Mouse (Mus musculus) lung, embryonic 14.5 days (tissue): Measurements from ENCODE around the gene Shank3. TPM values are rescaled to one million over a fixed set of nuclear protein-coding genes. Genes with fewer than 3 reads are reported as not detected.

Experiments
- ATAC-seq: fragments of 200-750 bp; cut with Nextera tagmentation; 2 replicates; pipeline ENCODE4 v1.8.0; 2017; ENCODE audit warnings: mild to moderate bottlenecking, moderate TSS enrichment, moderate library complexity; ENCODE audit not compliant: insufficient read depth
- DNase-seq: peaks from one replicate; pipeline ENCODE4 v3.0.0-alpha.2; 2015
- H3K27ac ChIP-seq: fragments of 300-500 bp; sonication (generic); 2 replicates; pipeline ENCODE4 v1.5.1; 2014; ENCODE audit warnings: low read depth, mild to moderate bottlenecking, moderate library complexity
- H3K27me3 ChIP-seq: fragments of 300-500 bp; sonication (generic); 2 replicates; pipeline ENCODE4 v1.6.1; 2014; ENCODE audit warnings: low read length, control low read depth; ENCODE audit not compliant: insufficient read depth
- H3K36me3 ChIP-seq: fragments of 300-500 bp; sonication (generic); 2 replicates; pipeline ENCODE4 v1.6.1; 2014; ENCODE audit warnings: control low read depth; ENCODE audit not compliant: insufficient read depth
- H3K4me1 ChIP-seq: fragments of 300-500 bp; sonication (generic); 2 replicates; pipeline ENCODE4 v1.6.1; 2014; ENCODE audit warnings: antibody characterized with exemption, control low read depth; ENCODE audit not compliant: insufficient read depth
- H3K4me2 ChIP-seq: fragments of 300-500 bp; sonication (generic); 2 replicates; pipeline ENCODE4 v1.6.1; 2014; ENCODE audit warnings: mild to moderate bottlenecking
- H3K4me3 ChIP-seq: fragments of 300-500 bp; sonication (generic); 2 replicates; pipeline ENCODE4 v1.5.1; 2014; ENCODE audit warnings: low read depth, low read length
- H3K9ac ChIP-seq: fragments of 300-500 bp; sonication (generic); 2 replicates; pipeline ENCODE4 v1.6.1; 2014
- H3K9me3 ChIP-seq: fragments of 300-500 bp; sonication (generic); 2 replicates; pipeline ENCODE4 v1.6.1; 2016; ENCODE audit warnings: low read depth, low read length, control low read depth
- CTCF ChIP-seq: IDR thresholded peaks from 2 replicates; pipeline ENCODE4 v1.5.1; 2016; ENCODE audit warnings: antibody characterized with exemption, low read depth
- WGBS: fragments of 180-500 bp; shearing (Covaris S2); extraction: QIAGEN DNeasy Blood & Tissue Kit; methylation state at CpG from one replicate; pipeline ENCODE4 v1.1.7; 2014; 5-methylcytosine and 5-hydroxymethylcytosine counted together
- polyA plus RNA-seq: library from polyadenylated mRNA; unstranded; fragments of >200 nt; fragmentation: Nextera tagmentation; extraction: Ambion mirVana; gene quantifications from 2 replicates; pipeline ENCODE4 v1.2.1, GENCODE M21; 2014

Shank3 gene
- polyA plus RNA-seq, 1 experiment from 2014 or later = 3.9 TPM

DNA sequence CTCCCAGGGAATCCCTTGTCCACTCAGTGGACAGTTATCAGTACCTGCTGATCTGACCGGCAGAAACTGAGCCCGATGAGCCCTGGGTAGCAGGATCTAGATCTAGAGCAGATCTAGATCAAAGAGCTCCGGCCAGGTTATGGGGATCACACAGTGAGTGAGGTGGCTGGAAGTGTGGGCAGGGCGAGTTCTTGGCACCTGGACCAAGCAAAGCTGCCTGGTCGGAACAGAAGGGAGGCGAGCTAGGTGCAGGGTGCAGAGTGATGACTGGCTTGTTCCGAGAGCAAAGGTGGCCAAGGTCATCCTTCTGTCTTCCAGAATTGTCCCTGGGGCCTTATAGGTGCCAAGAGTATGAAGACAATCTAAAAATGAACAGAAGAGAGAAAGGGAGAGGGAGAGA, 39.6 kb upstream of the Shank3 start:
- ATAC-seq = no peak

DNA sequence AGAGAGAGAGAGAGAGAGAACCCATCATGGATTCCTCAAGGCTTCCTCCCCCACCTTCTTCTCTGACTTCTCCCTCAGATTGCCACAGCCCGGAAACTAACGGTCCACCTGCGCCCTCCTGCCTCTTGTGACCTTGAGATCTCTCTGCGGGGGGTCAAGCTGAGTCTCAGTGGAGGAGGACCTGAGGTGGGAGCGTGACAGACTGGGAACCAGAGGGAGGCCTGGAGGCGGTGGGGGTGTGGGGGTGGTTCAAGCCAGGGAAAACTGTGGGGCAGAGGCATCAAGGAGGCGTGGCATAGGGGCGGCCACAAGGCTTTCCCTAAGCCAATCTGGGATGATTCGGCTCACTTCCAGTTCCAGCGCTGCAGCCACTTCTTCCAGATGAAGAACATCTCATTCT, 39.1 kb upstream of the Shank3 start:
- TF ChIP-seq CTCF = no peak
- no peaks in the 10 kb centered on the region for H3K36me3 ChIP-seq
- no peaks in the 10 kb centered on the region for H3K4me1 ChIP-seq
- no peak overlapping the region for H3K27ac ChIP-seq
- no peak overlapping the region for H3K4me3 ChIP-seq
- DNase-seq = no peak
- 61% methylated on average over 10 of the region's 10 CpGs for WGBS
- H3K9ac ChIP-seq = no peak overlapping the region
- H3K9me3 ChIP-seq = no peaks in the 10 kb centered on the region
- H3K27me3 ChIP-seq = 0 out of 2 replicates have a peak, but pooled peaks cover 5% of the 10 kb centered on the region
- H3K4me2 ChIP-seq = no peak overlapping the region
- no peak for ATAC-seq

More for the DNA sequence above, 39.6 kb upstream of the Shank3 start:
- H3K27me3 ChIP-seq = 0 out of 2 replicates have a peak, but pooled peaks cover 9% of the 10 kb centered on the region
- H3K9ac ChIP-seq = no peak overlapping the region
- no peak overlapping the region for H3K4me3 ChIP-seq
- 77% methylated on average over 7 of the region's 7 CpGs for WGBS
- H3K4me2 ChIP-seq = no peak overlapping the region
- DNase-seq = no peak
- no peaks in the 10 kb centered on the region for H3K36me3 ChIP-seq
- no peak for TF ChIP-seq CTCF
- no peaks in the 10 kb centered on the region for H3K9me3 ChIP-seq
- H3K27ac ChIP-seq = no peak overlapping the region
- H3K4me1 ChIP-seq = no peaks in the 10 kb centered on the region

DNA sequence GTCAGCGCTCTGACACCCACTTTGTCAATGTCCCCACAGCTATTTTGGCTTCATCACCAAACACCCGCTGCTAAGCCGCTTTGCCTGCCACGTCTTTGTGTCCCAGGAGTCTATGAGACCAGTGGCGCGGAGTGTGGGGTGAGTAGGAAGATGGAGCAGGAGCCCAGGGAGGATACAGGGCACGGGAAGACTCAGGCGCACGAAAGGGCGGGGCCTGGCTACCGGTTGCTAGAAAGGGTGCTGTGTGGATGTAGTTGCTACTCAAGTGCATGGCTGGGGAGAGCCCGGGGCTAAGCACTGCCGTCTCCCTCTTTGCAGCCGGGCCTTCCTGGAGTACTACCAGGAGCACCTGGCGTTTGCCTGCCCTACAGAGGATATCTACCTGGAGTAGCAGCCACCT, 38.1 kb upstream of the Shank3 start:
- DNase-seq = no peak

DNA sequence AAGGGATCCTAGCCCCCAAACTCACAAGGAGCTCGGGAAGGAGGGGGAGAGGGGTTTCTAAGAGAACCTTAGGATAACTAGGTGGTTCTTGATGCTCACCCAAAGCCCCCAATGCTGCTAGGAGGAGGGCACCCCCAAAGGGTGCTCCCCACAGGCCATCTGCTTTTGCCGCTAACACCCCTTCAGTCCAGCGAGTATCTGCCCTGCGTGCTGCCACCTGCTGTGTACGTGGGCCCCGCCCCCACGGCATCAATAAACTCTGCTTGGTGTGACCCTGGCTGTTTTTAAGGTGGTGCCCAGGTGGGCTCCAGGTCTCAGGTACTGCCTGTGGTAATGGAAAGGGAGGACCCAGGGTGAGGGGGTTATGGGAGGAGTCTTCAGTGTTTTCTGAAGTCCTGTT, 37.2 kb upstream of the Shank3 start:
- DNase-seq (no peak), ATAC-seq (no peak)
- Histone ChIP-seq H3K9ac (no peak overlapping the region), H3K4me2 (no peak overlapping the region), H3K4me3 (no peak overlapping the region), H3K4me1 (no peaks in the 10 kb centered on the region), H3K9me3 (no peaks in the 10 kb centered on the region), H3K36me3 (no peaks in the 10 kb centered on the region), H3K27me3 (0 out of 2 replicates have a peak, but pooled peaks cover 2% of the 10 kb centered on the region), H3K27ac (no peak overlapping the region)
- WGBS = 63% methylated on average over 7 of the region's 7 CpGs
- TF ChIP-seq CTCF = no peak

More for the DNA sequence above, 38.1 kb upstream of the Shank3 start:
- 63% methylated on average over 15 of the region's 15 CpGs for WGBS
- ATAC-seq = no peak
- no peaks in the 10 kb centered on the region for H3K4me1 ChIP-seq
- no peak overlapping the region for H3K9ac ChIP-seq
- H3K4me3 ChIP-seq = no peak overlapping the region
- H3K27ac ChIP-seq = no peak overlapping the region
- H3K36me3 ChIP-seq = no peaks in the 10 kb centered on the region
- H3K4me2 ChIP-seq = no peak overlapping the region
- no peaks in the 10 kb centered on the region for H3K9me3 ChIP-seq
- 0 out of 2 replicates have a peak, but pooled peaks cover 5% of the 10 kb centered on the region for H3K27me3 ChIP-seq
- no peak for TF ChIP-seq CTCF

DNA sequence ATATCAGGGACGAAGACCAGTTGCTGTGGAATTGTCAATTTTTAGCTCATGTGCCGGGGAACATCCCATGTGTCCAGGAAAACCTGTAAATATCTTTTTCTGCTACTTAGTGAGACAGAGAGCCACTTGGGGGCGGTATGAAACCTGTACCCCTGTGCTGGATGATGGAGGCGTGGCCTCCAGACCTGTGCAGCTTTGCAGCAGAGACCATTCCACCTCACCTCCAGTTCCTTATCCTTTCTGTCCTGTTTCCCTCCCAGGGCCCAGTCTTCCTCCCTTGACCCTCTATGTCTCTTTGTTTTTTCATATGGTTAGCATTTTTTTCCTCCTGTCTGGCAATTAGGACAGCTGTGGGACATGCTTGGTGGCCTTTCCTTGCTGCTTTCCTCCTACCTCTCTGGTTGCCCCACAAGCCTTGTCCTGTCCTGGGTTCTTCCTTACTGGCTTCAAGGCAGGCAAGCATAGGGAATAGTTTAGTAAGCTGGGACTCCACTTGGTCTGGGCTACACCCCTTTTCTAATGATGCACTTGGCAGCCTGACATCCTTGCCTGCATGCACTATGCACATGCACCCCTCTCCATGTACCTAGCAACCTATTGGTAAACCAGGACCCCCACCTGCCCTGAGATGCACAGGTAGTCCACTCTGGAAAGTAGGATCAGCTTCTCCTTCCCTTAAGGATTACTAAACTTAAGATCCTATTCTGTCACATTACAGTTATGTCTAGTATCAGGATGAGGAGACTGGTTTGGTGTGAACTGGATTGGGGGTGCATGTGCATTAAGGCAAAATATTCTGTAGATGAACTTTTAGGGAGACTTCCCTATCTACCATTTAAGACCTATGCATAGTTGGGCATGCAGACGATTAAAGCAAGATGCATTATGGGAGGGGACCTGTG, 35.8 kb upstream of the Shank3 start:
- Histone ChIP-seq H3K9ac (no peak overlapping the region), H3K4me3 (no peak overlapping the region), H3K27ac (no peak overlapping the region), H3K4me1 (no peaks in the 10 kb centered on the region), H3K27me3 (no peaks in the 10 kb centered on the region), H3K36me3 (no peaks in the 10 kb centered on the region), H3K4me2 (no peak overlapping the region), H3K9me3 (no peaks in the 10 kb centered on the region)
- 45% methylated on average over 5 of the region's 5 CpGs for WGBS
- DNase-seq (peak; percentile 48), ATAC-seq (no peak)
- peak; percentile 33; the same call in 1 of the 2 replicates for TF ChIP-seq CTCF

DNA sequence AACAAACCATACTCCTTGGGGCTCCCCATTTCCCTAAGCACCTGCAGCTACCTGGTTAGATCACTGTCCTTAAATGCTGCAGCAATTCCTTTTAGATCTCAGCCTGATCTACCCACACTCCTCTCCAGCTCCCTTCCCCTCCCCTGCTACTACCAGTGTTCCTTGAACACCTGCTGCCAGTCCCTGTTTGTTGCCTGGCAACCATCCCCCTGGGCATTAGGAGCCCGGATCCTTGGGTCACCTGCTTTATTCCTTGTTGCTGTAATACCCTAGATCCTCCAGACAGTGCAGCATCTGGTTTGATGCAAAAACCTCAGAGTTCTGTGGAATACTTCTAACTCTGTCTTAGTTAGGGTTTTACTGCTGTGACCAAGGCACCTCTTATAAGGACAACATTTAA, 34.4 kb upstream of the Shank3 start:
- H3K36me3 ChIP-seq = no peaks in the 10 kb centered on the region
- no peak overlapping the region for H3K4me2 ChIP-seq
- no peak overlapping the region for H3K27ac ChIP-seq
- H3K4me1 ChIP-seq = no peaks in the 10 kb centered on the region
- no peaks in the 10 kb centered on the region for H3K9me3 ChIP-seq
- no peak for DNase-seq
- no peaks in the 10 kb centered on the region for H3K27me3 ChIP-seq
- no peak overlapping the region for H3K4me3 ChIP-seq
- H3K9ac ChIP-seq = no peak overlapping the region
- no peak for ATAC-seq
- TF ChIP-seq CTCF = no peak
- WGBS = 0% methylated on average over 1 of the region's 1 CpGs

DNA sequence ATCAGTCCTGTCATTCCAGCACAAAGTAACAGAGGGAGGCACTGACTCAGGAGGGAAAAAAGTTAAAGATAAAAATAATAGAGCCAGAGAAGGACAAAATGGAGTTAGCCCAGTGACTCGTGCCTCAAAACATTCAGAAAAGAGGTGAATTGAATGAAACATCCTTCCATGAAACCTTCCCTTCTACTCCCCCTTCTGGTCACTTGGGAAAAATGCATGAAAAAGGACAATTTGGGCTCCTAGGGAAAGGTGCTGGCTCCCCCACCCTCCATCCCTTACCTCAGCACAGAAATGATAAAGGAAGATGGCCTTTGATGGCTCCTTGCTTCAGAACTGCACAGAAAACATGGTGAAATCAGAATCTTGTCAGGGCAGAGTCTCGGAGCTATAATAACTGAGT, 30.8 kb upstream of the Shank3 start:
- no peak overlapping the region for H3K4me2 ChIP-seq
- ATAC-seq = no peak
- no peaks in the 10 kb centered on the region for H3K4me1 ChIP-seq
- H3K4me3 ChIP-seq = no peak overlapping the region
- H3K27me3 ChIP-seq = no peaks in the 10 kb centered on the region
- peak; percentile 64 for TF ChIP-seq CTCF
- peak; percentile 57 for DNase-seq
- no peaks in the 10 kb centered on the region for H3K36me3 ChIP-seq
- 31% methylated on average over 2 of the region's 2 CpGs for WGBS
- no peak overlapping the region for H3K9ac ChIP-seq
- no peaks in the 10 kb centered on the region for H3K9me3 ChIP-seq
- H3K27ac ChIP-seq = no peak overlapping the region
